Mouse (Mus musculus): ENCODE data around the gene Ccpg1.

DNA sequence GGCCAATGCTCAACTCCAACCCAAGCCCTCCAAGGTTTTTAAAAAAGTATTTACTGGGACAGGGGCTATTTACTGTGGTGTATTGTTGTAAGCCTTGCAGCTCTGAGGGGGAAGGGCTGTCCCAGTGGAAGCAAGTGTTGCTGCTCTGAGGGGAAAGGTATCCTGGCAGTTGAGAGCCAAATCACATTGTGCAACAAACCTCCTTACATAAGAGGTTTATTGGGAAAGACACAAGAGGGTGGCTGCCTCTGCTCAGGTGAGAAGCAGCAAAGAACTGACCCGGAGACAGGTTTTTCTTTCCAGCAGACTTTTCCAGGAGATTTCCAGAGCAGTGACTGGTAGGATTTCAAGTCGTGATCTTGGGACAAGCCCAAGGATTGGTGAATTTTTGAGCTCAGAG lies 48.9 kb upstream of the Ccpg1 start:
- TF ChIP-seq CTCF (IDR thresholded peaks at IDR 0.05; ENCODE audit: insufficient read depth, low read length) (no peak), POLR2A (IDR thresholded peaks at IDR 0.05; ENCODE audit: borderline replicate concordance, extremely low read depth, low read depth, low read length) (no peak)
